In genomic region chr2:164007547-164007946, GRCm38 (mm10) we compare ENCODE assay signal across 18 mouse cellular contexts. TPM values are rescaled to one million over a fixed set of nuclear protein-coding genes. Genes with fewer than 3 reads are reported as not detected.
DNase-seq lines count a peak whose midpoint lies in the region; ATAC-seq and TF ChIP-seq lines count a peak whose summit lies in the region.
"Had no signal": no experiment of that assay in that cellular context is flagged by ENCODE, and none has a peak within 500 bp of the region (broad histone marks: within the 10 kb centered on the region; RNA-seq: fewer than 3 reads in every experiment).

No protein-coding gene starts in this region.

- no peaks in the 10 kb centered on the region for H3K27me3 ChIP-seq in liver, postnatal 0 days (ENCODE audit: insufficient read depth, low read length)
- no peaks in the 10 kb centered on the region for H3K27me3 ChIP-seq in liver, embryonic 11.5 days (replicated peaks; ENCODE audit: control insufficient read depth, insufficient read depth, low read length)
- H3K27me3 ChIP-seq: CH12.LX; embryonic facial prominence, embryonic 15.5 days; heart, embryonic 12.5 days; liver, embryonic 13.5 days had no signal

- DNase-seq in gastrocnemius, adult 2 months, result no peak
- DNase-seq in gastrocnemius, adult 8-10 months (ENCODE audit: low spot score in 2 of 2), result no peak
- DNase-seq in liver, postnatal 0 days, result no peak
- no peak for DNase-seq in liver, embryonic 11.5 days (ENCODE audit: low spot score)
- DNase-seq in urinary bladder, adult 18-20 months (ENCODE audit: low spot score in 2 of 2), result no peak
- no peak for DNase-seq in frontal cortex, adult 2 months (ENCODE audit: extremely low spot score in 1 of 2, low spot score in 1 of 2)
- DNase-seq: adrenal gland, postnatal 25 days; cerebellum, adult 18-20 months; cerebellum, postnatal 25 days; liver, embryonic 13.5 days; right cerebral cortex, adult 18-20 months had no signal

- no peaks in the 10 kb centered on the region for H3K9me3 ChIP-seq in liver, postnatal 0 days (ENCODE audit: low read length)
- no peaks in the 10 kb centered on the region for H3K9me3 ChIP-seq in liver, embryonic 11.5 days (ENCODE audit: control insufficient read depth, low read length)
- H3K9me3 ChIP-seq: embryonic facial prominence, embryonic 15.5 days; heart, embryonic 12.5 days; liver, embryonic 13.5 days had no signal

- peak overlapping the region; percentile 27; the same call in 1 of the 2 replicates for H3K4me2 ChIP-seq in liver, postnatal 0 days (ENCODE audit: low read depth, low read length)
- H3K4me2 ChIP-seq in liver, embryonic 11.5 days, result no peak overlapping the region
- H3K4me2 ChIP-seq: embryonic facial prominence, embryonic 15.5 days; midbrain, embryonic 11.5 days had no signal

- peaks cover 11% of the 10 kb centered on the region for H3K36me3 ChIP-seq in liver, postnatal 0 days (replicated peaks; ENCODE audit: insufficient read depth, low read length)
- H3K36me3 ChIP-seq in liver, embryonic 11.5 days (ENCODE audit: control insufficient read depth, insufficient read depth, low read length), result peaks cover 11% of the 10 kb centered on the region

- intact Hi-C loops in gastrocnemius, adult 2 months (cut with DNase I), result no loop called here

- H3K4me3 ChIP-seq in gastrocnemius, adult 2 months, result no peak overlapping the region
- H3K4me3 ChIP-seq in liver, postnatal 0 days (ENCODE audit: low read depth, low read length), result no peak overlapping the region
- no peak overlapping the region for H3K4me3 ChIP-seq in liver, embryonic 11.5 days (ENCODE audit: low read depth, low read length)
- no peak overlapping the region for H3K4me3 ChIP-seq in cortical plate, adult 2 months (ENCODE audit: insufficient read depth, low read length)
- H3K4me3 ChIP-seq: embryonic facial prominence, embryonic 15.5 days; heart, embryonic 12.5 days; liver, embryonic 13.5 days had no signal

- H3K4me1 ChIP-seq in liver, postnatal 0 days (ENCODE audit: insufficient read depth), result peaks cover 53% of the 10 kb centered on the region
- H3K4me1 ChIP-seq in liver, embryonic 11.5 days (replicated peaks; ENCODE audit: control insufficient read depth, insufficient read depth, low read length), result peaks cover 17% of the 10 kb centered on the region
- H3K4me1 ChIP-seq in cortical plate, adult 2 months (ENCODE audit: control insufficient read depth, insufficient read depth, low read length), result peaks cover 23% of the 10 kb centered on the region; the same call in 1 of the 2 replicates

- 86% methylated on average over 8 of the region's 8 CpGs for WGBS in liver, postnatal 0 days (ENCODE audit: insufficient replicate concordance)
- WGBS in liver, embryonic 11.5 days, result 91% methylated on average over 8 of the region's 8 CpGs

- ATAC-seq in liver, postnatal 0 days, result no peak
- no peak for ATAC-seq in liver, embryonic 11.5 days (replicated peaks; ENCODE audit: low FRiP score)
- ATAC-seq: hindbrain, embryonic 16.5 days had no signal

- TF ChIP-seq CTCF in gastrocnemius, adult 2 months (IDR thresholded peaks at IDR 0.05), result no peak
- no peak for TF ChIP-seq CTCF in liver, postnatal 0 days (IDR thresholded peaks at IDR 0.05; ENCODE audit: low read depth)
- no peak for TF ChIP-seq CTCF in cortical plate, adult 2 months (IDR thresholded peaks at IDR 0.05; ENCODE audit: extremely low read depth, insufficient read depth, low read length)

- TF ChIP-seq POLR2A in cortical plate, adult 2 months (IDR thresholded peaks at IDR 0.05; ENCODE audit: extremely low read depth, insufficient read depth, low read length), result no peak

- H3K27ac ChIP-seq in gastrocnemius, adult 2 months, result peak overlapping the region; percentile 2; the same call in 1 of the 2 replicates
- no peak overlapping the region for H3K27ac ChIP-seq in liver, postnatal 0 days (ENCODE audit: low read depth)
- no peak overlapping the region for H3K27ac ChIP-seq in liver, embryonic 11.5 days (ENCODE audit: low read depth, low read length)
- H3K27ac ChIP-seq in cortical plate, adult 2 months (ENCODE audit: insufficient read depth, low read length), result peak overlapping the region; percentile 49; the same call in 1 of the 2 replicates
- H3K27ac ChIP-seq: embryonic facial prominence, embryonic 15.5 days had no signal

- no peak overlapping the region for H3K9ac ChIP-seq in liver, postnatal 0 days (replicated peaks)
- H3K9ac ChIP-seq in liver, embryonic 11.5 days (ENCODE audit: low read depth, low read length), result no peak overlapping the region
- H3K9ac ChIP-seq: embryonic facial prominence, embryonic 15.5 days; heart, embryonic 12.5 days; liver, embryonic 13.5 days had no signal

- no peak for TF ChIP-seq EP300 in liver, postnatal 0 days (IDR thresholded peaks at IDR 0.05; ENCODE audit: low read depth)

RNA-seq across cellular contexts. Expression of gene Ywhab, which starts 12.8 kb away (rescaled TPM):
- total RNA-seq in gastrocnemius, adult 2 months (2021), result 10 to 100 TPM; 34.7 to 44.4 TPM
- 10 to 100 TPM; 39.0 to 41.5 (median 39.9) TPM for total RNA-seq in gastrocnemius, adult 8-10 months (2022)
- polyA plus RNA-seq in liver, postnatal 0 days (2015; fragmentation: Nextera tagmentation; extraction: Ambion mirVana), result 81.1 and 85.8 TPM in 2 replicates
- polyA plus RNA-seq in liver, embryonic 11.5 days (2014; fragmentation: Nextera tagmentation; extraction: Ambion mirVana), result 228 and 233 TPM in 2 replicates
- 307 and 314 TPM in 2 replicates for polyA plus RNA-seq in cortical plate, adult 2 months (2012; rRNA removed)
- polyA plus RNA-seq in frontal cortex, adult 2 months (2012; rRNA removed), result 291 and 293 TPM in 2 replicates

RNA-seq across cellular contexts. Expression of gene Pabpc1l, which starts 17.7 kb away (rescaled TPM):
- not detected for total RNA-seq in gastrocnemius, adult 2 months (2021)
- total RNA-seq in gastrocnemius, adult 8-10 months (2022), result under 1 TPM in 1 of 4 experiments, not detected in 3; 0.31 TPM
- polyA plus RNA-seq in liver, postnatal 0 days (2015; fragmentation: Nextera tagmentation; extraction: Ambion mirVana), result 0.46 and 0.63 TPM in 2 replicates
- polyA plus RNA-seq in liver, embryonic 11.5 days (2014; fragmentation: Nextera tagmentation; extraction: Ambion mirVana), result 0.78 and 1.2 TPM in 2 replicates
- 0.78 and 1.0 TPM in 2 replicates for polyA plus RNA-seq in cortical plate, adult 2 months (2012; rRNA removed)
- polyA plus RNA-seq in frontal cortex, adult 2 months (2012; rRNA removed), result 1.0 and 2.1 TPM in 2 replicates
- total RNA-seq: granulocyte monocyte progenitor cell, adult 5-6 weeks had no signal

Comparison
In these comparisons a context has a peak if more than half of its experiments do, and no peak if none do; other contexts are left out.
1. H3K27ac ChIP-seq: peak in gastrocnemius, adult 2 months (single experiment) and cortical plate, adult 2 months (single experiment); none in liver, postnatal 0 days (single experiment) and liver, embryonic 11.5 days (single experiment).